Mouse (Mus musculus): ENCODE measurements around the gene Ugt1a2.

Ugt1a2 gene

GRCm38 (mm10) chr1:88258361-88258760 is 58.0 kb downstream of the Ugt1a2 start:
- no peak for DNase-seq (ENCODE audit: low spot score)

GRCm38 (mm10) chr1:88258881-88259642 is 58.7 kb downstream of the Ugt1a2 start:
- DNase-seq (ENCODE audit: low spot score), result no peak

GRCm38 (mm10) chr1:88259643-88260024 is 59.2 kb downstream of the Ugt1a2 start:
- DNase-seq (ENCODE audit: low spot score), result no peak

- DNase-seq (ENCODE audit: low spot score), result no peak
These were observed 59.7 kb downstream of the Ugt1a2 start for GRCm38 (mm10) chr1:88260114-88260513.

GRCm38 (mm10) chr1:88260604-88261377 is 60.4 kb downstream of the Ugt1a2 start:
- DNase-seq (ENCODE audit: low spot score), result no peak

- no peak for DNase-seq (ENCODE audit: low spot score)
These were observed 61.3 kb downstream of the Ugt1a2 start for GRCm38 (mm10) chr1:88261706-88262105.

GRCm38 (mm10) chr1:88262255-88262654 is 61.9 kb downstream of the Ugt1a2 start:
- no peak for DNase-seq (ENCODE audit: low spot score)

GRCm38 (mm10) chr1:88262961-88263360 is 62.6 kb downstream of the Ugt1a2 start:
- no peak for DNase-seq (ENCODE audit: low spot score)

GRCm38 (mm10) chr1:88263778-88264177 is 63.4 kb downstream of the Ugt1a2 start:
- no peak for DNase-seq (ENCODE audit: low spot score)

- DNase-seq (ENCODE audit: low spot score), result no peak
These were observed 64.0 kb downstream of the Ugt1a2 start for GRCm38 (mm10) chr1:88264237-88264868.

GRCm38 (mm10) chr1:88264869-88265240 is 64.5 kb downstream of the Ugt1a2 start:
- no peak for DNase-seq (ENCODE audit: low spot score)

GRCm38 (mm10) chr1:88266123-88266522 is 65.7 kb downstream of the Ugt1a2 start:
- DNase-seq (ENCODE audit: low spot score), result no peak

- no peak for DNase-seq (ENCODE audit: low spot score)
These were observed 67.1 kb downstream of the Ugt1a2 start for GRCm38 (mm10) chr1:88267489-88267888.

- DNase-seq (ENCODE audit: low spot score), result no peak
These were observed 67.7 kb downstream of the Ugt1a2 start for GRCm38 (mm10) chr1:88268070-88268469.

Measured in spleen, adult 12 weeks (tissue).